Mouse (Mus musculus) ES-Bruce4 (cell line): Measurements from ENCODE around the gene Zfp760.

ENCODE experiments used
- CTCF ChIP-seq: IDR thresholded peaks from one replicate; pipeline ENCODE4 v1.8.1; 2011; ENCODE audit warnings: low read depth, low read length
- EP300 ChIP-seq: IDR thresholded peaks from 2 replicates; pipeline ENCODE4 v1.6.1; 2011; ENCODE audit warnings: low read depth, low read length; ENCODE audit not compliant: insufficient read depth
- POLR2A ChIP-seq: IDR thresholded peaks from one replicate; pipeline ENCODE4 v1.8.1; 2011; ENCODE audit warnings: low read length; ENCODE audit not compliant: insufficient read depth

DNA sequence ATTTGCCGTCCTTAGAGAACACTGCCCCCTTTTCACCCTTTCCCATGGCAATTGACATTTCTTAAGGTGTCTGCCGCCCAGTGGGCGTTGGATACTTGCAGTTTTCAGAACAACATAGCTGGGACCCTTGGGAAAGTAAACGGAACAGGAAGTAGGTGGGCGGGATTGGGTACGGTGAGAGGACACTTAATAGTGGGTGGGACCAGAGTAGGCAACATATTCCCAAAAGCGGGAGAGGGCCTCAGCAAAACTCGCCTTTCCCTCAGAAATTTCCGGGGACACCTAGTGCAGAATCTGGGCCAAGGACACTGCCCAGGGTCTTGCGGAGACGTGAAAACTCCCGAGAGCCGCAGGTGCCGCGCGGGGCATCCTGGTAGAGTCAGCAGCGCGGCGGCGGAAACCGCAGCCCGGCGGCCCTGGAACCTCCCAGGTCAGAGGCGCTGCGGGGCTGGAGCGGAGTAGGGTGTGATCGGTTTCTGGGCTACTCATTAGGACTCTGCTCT, 26.0 kb downstream of the Zfp760 start:
- TF ChIP-seq POLR2A (peak; percentile 56), EP300 (no peak), CTCF (no peak)
